Mouse (Mus musculus): ENCODE measurements at regions not wholly inside any gene's neighbourhood (a gene's known extent, or its start where the extent isn't known, plus 50 kb on each side); places are given as distances from the start of the nearest gene placed in this dataset.
A peak's percentile ranks its signal among the peaks of the same experiment; 100 is the strongest.

- DNase-seq (ENCODE audit: low spot score): no peak
- no peak for ATAC-seq (ENCODE audit: insufficient number of reproducible peaks, low FRiP score, low TSS enrichment, low read depth)
- Histone ChIP-seq H3K36me3 (ENCODE audit: control insufficient read depth, insufficient read depth, low read length) (no peaks in the 10 kb centered on the region), H3K27ac (replicated peaks; ENCODE audit: low read depth, low read length) (no peak overlapping the region), H3K4me2 (ENCODE audit: low read depth, severe bottlenecking) (no peak overlapping the region), H3K4me3 (ENCODE audit: low read depth, low read length) (no peak overlapping the region), H3K9ac (ENCODE audit: low read length) (no peak overlapping the region), H3K27me3 (ENCODE audit: control insufficient read depth, insufficient read depth, low read length) (no peaks in the 10 kb centered on the region), H3K9me3 (ENCODE audit: control insufficient read depth, low read length) (no peaks in the 10 kb centered on the region), H3K4me1 (ENCODE audit: control insufficient read depth, insufficient read depth, low read length) (0 out of 2 replicates have a peak, but pooled peaks cover 2% of the 10 kb centered on the region)
- WGBS: 78% methylated on average over 10 of the region's 10 CpGs
Observed at GRCm38 (mm10) chr8:10812060-10812670, 196.1 kb downstream of the Irs2 start.

GRCm38 (mm10) chr8:10807040-10807439 is 201.2 kb downstream of the Irs2 start:
- no peak overlapping the region for H3K4me3 ChIP-seq (ENCODE audit: low read depth, low read length)
- H3K36me3 ChIP-seq (ENCODE audit: control insufficient read depth, insufficient read depth, low read length): no peaks in the 10 kb centered on the region
- no peak overlapping the region for H3K27ac ChIP-seq (replicated peaks; ENCODE audit: low read depth, low read length)
- no peak overlapping the region for H3K9ac ChIP-seq (ENCODE audit: low read length)
- H3K27me3 ChIP-seq (ENCODE audit: control insufficient read depth, insufficient read depth, low read length): no peaks in the 10 kb centered on the region
- ATAC-seq (ENCODE audit: insufficient number of reproducible peaks, low FRiP score, low TSS enrichment, low read depth): no peak
- H3K4me2 ChIP-seq (ENCODE audit: low read depth, severe bottlenecking): no peak overlapping the region
- no peaks in the 10 kb centered on the region for H3K9me3 ChIP-seq (ENCODE audit: control insufficient read depth, low read length)
- no peak for DNase-seq (ENCODE audit: low spot score)
- H3K4me1 ChIP-seq (ENCODE audit: control insufficient read depth, insufficient read depth, low read length): 0 out of 2 replicates have a peak, but pooled peaks cover 2% of the 10 kb centered on the region
- 94% methylated on average over 5 of the region's 5 CpGs for WGBS

- Histone ChIP-seq H3K9ac (ENCODE audit: low read length) (peak overlapping the region; percentile 54), H3K4me1 (ENCODE audit: control insufficient read depth, insufficient read depth, low read length) (0 out of 2 replicates have a peak, but pooled peaks cover 2% of the 10 kb centered on the region), H3K27me3 (ENCODE audit: control insufficient read depth, insufficient read depth, low read length) (no peaks in the 10 kb centered on the region), H3K4me2 (ENCODE audit: low read depth, severe bottlenecking) (peak overlapping the region; percentile 5; the same call in 1 of the 2 replicates), H3K36me3 (ENCODE audit: control insufficient read depth, insufficient read depth, low read length) (no peaks in the 10 kb centered on the region), H3K4me3 (ENCODE audit: low read depth, low read length) (no peak overlapping the region), H3K9me3 (ENCODE audit: control insufficient read depth, low read length) (no peaks in the 10 kb centered on the region), H3K27ac (replicated peaks; ENCODE audit: low read depth, low read length) (no peak overlapping the region)
- no peak for ATAC-seq (ENCODE audit: insufficient number of reproducible peaks, low FRiP score, low TSS enrichment, low read depth)
- peak; percentile 55 for DNase-seq (ENCODE audit: low spot score)
- 11% methylated on average over 24 of the region's 25 CpGs for WGBS
Observed at GRCm38 (mm10) chr8:10805405-10806151, 202.7 kb downstream of the Irs2 start.

- Histone ChIP-seq H3K27ac (replicated peaks; ENCODE audit: low read depth, low read length) (no peak overlapping the region), H3K9me3 (ENCODE audit: control insufficient read depth, low read length) (no peaks in the 10 kb centered on the region), H3K4me1 (ENCODE audit: control insufficient read depth, insufficient read depth, low read length) (0 out of 2 replicates have a peak, but pooled peaks cover 2% of the 10 kb centered on the region), H3K4me2 (ENCODE audit: low read depth, severe bottlenecking) (no peak overlapping the region), H3K36me3 (ENCODE audit: control insufficient read depth, insufficient read depth, low read length) (no peaks in the 10 kb centered on the region), H3K4me3 (ENCODE audit: low read depth, low read length) (no peak overlapping the region), H3K27me3 (ENCODE audit: control insufficient read depth, insufficient read depth, low read length) (no peaks in the 10 kb centered on the region), H3K9ac (ENCODE audit: low read length) (no peak overlapping the region)
- ATAC-seq (ENCODE audit: insufficient number of reproducible peaks, low FRiP score, low TSS enrichment, low read depth) (no peak), DNase-seq (ENCODE audit: low spot score) (no peak)
- WGBS: 70% methylated on average over 3 of the region's 3 CpGs
Observed at GRCm38 (mm10) chr8:10804974-10805373, 203.3 kb downstream of the Irs2 start.

- Histone ChIP-seq H3K27me3 (ENCODE audit: control insufficient read depth, insufficient read depth, low read length) (no peaks in the 10 kb centered on the region), H3K4me1 (ENCODE audit: control insufficient read depth, insufficient read depth, low read length) (no peaks in the 10 kb centered on the region), H3K36me3 (ENCODE audit: control insufficient read depth, insufficient read depth, low read length) (no peaks in the 10 kb centered on the region), H3K9ac (ENCODE audit: low read length) (no peak overlapping the region), H3K27ac (replicated peaks; ENCODE audit: low read depth, low read length) (no peak overlapping the region), H3K4me3 (ENCODE audit: low read depth, low read length) (no peak overlapping the region), H3K4me2 (ENCODE audit: low read depth, severe bottlenecking) (no peak overlapping the region), H3K9me3 (ENCODE audit: control insufficient read depth, low read length) (no peaks in the 10 kb centered on the region)
- DNase-seq (ENCODE audit: low spot score): no peak
- no peak for ATAC-seq (ENCODE audit: insufficient number of reproducible peaks, low FRiP score, low TSS enrichment, low read depth)
Observed at GRCm38 (mm10) chr8:10802003-10802402, 206.3 kb downstream of the Irs2 start.

GRCm38 (mm10) chr8:10801580-10801979 is 206.7 kb downstream of the Irs2 start:
- Histone ChIP-seq H3K4me3 (ENCODE audit: low read depth, low read length) (no peak overlapping the region), H3K9me3 (ENCODE audit: control insufficient read depth, low read length) (no peaks in the 10 kb centered on the region), H3K27me3 (ENCODE audit: control insufficient read depth, insufficient read depth, low read length) (no peaks in the 10 kb centered on the region), H3K36me3 (ENCODE audit: control insufficient read depth, insufficient read depth, low read length) (no peaks in the 10 kb centered on the region), H3K4me2 (ENCODE audit: low read depth, severe bottlenecking) (no peak overlapping the region), H3K9ac (ENCODE audit: low read length) (no peak overlapping the region), H3K4me1 (ENCODE audit: control insufficient read depth, insufficient read depth, low read length) (no peaks in the 10 kb centered on the region), H3K27ac (replicated peaks; ENCODE audit: low read depth, low read length) (no peak overlapping the region)
- 86% methylated on average over 5 of the region's 5 CpGs for WGBS
- DNase-seq (ENCODE audit: low spot score): no peak
- no peak for ATAC-seq (ENCODE audit: insufficient number of reproducible peaks, low FRiP score, low TSS enrichment, low read depth)

- Histone ChIP-seq H3K4me2 (ENCODE audit: low read depth, severe bottlenecking) (no peak overlapping the region), H3K9me3 (ENCODE audit: control insufficient read depth, low read length) (no peaks in the 10 kb centered on the region), H3K9ac (ENCODE audit: low read length) (no peak overlapping the region), H3K27me3 (ENCODE audit: control insufficient read depth, insufficient read depth, low read length) (no peaks in the 10 kb centered on the region), H3K27ac (replicated peaks; ENCODE audit: low read depth, low read length) (no peak overlapping the region), H3K4me1 (ENCODE audit: control insufficient read depth, insufficient read depth, low read length) (no peaks in the 10 kb centered on the region), H3K36me3 (ENCODE audit: control insufficient read depth, insufficient read depth, low read length) (no peaks in the 10 kb centered on the region), H3K4me3 (ENCODE audit: low read depth, low read length) (no peak overlapping the region)
- ATAC-seq (ENCODE audit: insufficient number of reproducible peaks, low FRiP score, low TSS enrichment, low read depth) (no peak), DNase-seq (ENCODE audit: low spot score) (no peak)
- WGBS: 91% methylated on average over 1 of the region's 1 CpGs
Observed at GRCm38 (mm10) chr8:10798444-10798843, 209.8 kb downstream of the Irs2 start.

- H3K9me3 ChIP-seq (ENCODE audit: control insufficient read depth, low read length): no peaks in the 10 kb centered on the region
- 82% methylated on average over 10 of the region's 10 CpGs for WGBS
- H3K9ac ChIP-seq (ENCODE audit: low read length): no peak overlapping the region
- ATAC-seq (ENCODE audit: insufficient number of reproducible peaks, low FRiP score, low TSS enrichment, low read depth) (no peak), DNase-seq (ENCODE audit: low spot score) (no peak)
- H3K4me2 ChIP-seq (ENCODE audit: low read depth, severe bottlenecking): no peak overlapping the region
- no peaks in the 10 kb centered on the region for H3K4me1 ChIP-seq (ENCODE audit: control insufficient read depth, insufficient read depth, low read length)
- no peaks in the 10 kb centered on the region for H3K36me3 ChIP-seq (ENCODE audit: control insufficient read depth, insufficient read depth, low read length)
- H3K27ac ChIP-seq (replicated peaks; ENCODE audit: low read depth, low read length): no peak overlapping the region
- H3K27me3 ChIP-seq (ENCODE audit: control insufficient read depth, insufficient read depth, low read length): no peaks in the 10 kb centered on the region
- no peak overlapping the region for H3K4me3 ChIP-seq (ENCODE audit: low read depth, low read length)
Observed at GRCm38 (mm10) chr8:10794367-10795189, 213.7 kb downstream of the Irs2 start.
